Mouse (Mus musculus): ENCODE data around the gene Cdc42ep2.
A peak's percentile ranks its signal among the peaks of the same experiment; 100 is the strongest.

GRCm38 (mm10) chr19:5885838-5886237 is 38.8 kb downstream of the Cdc42ep2 start:
- TF ChIP-seq CHD2 (IDR thresholded peaks at IDR 0.05; ENCODE audit: low read depth, low read length) (no peak), ZNF384 (IDR thresholded peaks at IDR 0.05; ENCODE audit: low read depth, low read length) (no peak), ZC3H11A (IDR thresholded peaks at IDR 0.05; ENCODE audit: borderline replicate concordance, low read depth, low read length) (peak; percentile 67; the same call in 1 of the 2 replicates), MAFK (IDR thresholded peaks at IDR 0.05; ENCODE audit: insufficient read depth, low read depth, low read length) (no peak), HCFC1 (IDR thresholded peaks at IDR 0.05; ENCODE audit: borderline replicate concordance, insufficient read depth, low read length) (no peak)
